Mouse (Mus musculus) adrenal gland, adult 10 weeks (tissue): ENCODE data around the gene Smco1. TPM values are rescaled to one million over a fixed set of nuclear protein-coding genes. Genes with fewer than 3 reads are reported as not detected.

Experiments used
- polyA plus RNA-seq: library from polyadenylated mRNA; stranded (reverse); fragments of 350-450 nt; fragmentation: Illumina TruSeq; extraction: RNeasy Lipid Tissue Mini Kit (QIAGEN cat#74804); gene quantifications from one replicate; pipeline ENCODE4 v1.2.3, GENCODE M21; 2014; ENCODE audit warnings: low read depth, low replicate concordance

Gene Smco1
- polyA plus RNA-seq: not detected

DNA sequence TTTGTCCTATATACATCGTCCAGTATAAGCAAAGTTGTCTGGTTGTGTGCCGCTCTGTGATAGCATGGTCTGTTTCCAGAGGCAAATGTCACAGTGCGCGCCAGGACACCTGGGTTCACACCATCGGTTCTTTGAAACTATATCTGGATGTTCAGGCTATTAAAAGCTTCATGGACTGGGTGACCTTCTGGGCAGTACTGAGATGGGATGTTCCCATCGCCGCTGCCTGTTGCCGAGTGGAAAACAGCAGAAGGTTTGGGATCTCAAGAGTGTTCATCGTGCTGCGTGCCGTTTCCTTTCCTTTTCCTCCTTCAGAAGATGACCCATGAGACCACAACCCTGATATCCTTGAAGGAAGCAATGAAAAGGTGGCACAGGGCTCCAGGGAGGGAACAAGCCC is at the start of gene Smco1:
Gene Smco1 (plus strand): TSS at position 178 of the 400 bp plus-strand sequence.

GRCm38 (mm10) chr16:32246952-32247370 is 24.3 kb upstream of the Smco1 start, which contains the start of the genes Fbxo45 and Wdr53:
Gene Fbxo45 (minus strand): TSS chr16:32247158.
Gene Wdr53 (plus strand): TSS chr16:32247227.

GRCm38 (mm10) chr16:32277308-32278256 is 6.3 kb downstream of the Smco1 start, which contains the start of gene Rnf168:
Gene Rnf168 (plus strand): TSS chr16:32277459.

Other genes starting within 250 kb of the Smco1 start
- gene Pak2, start 192.1 kb upstream of the Smco1 start, polyA plus RNA-seq: 116 TPM
- gene Pigx, start 171.7 kb upstream of the Smco1 start, polyA plus RNA-seq: 64.9 TPM
- gene Cep19, start 171.7 kb upstream of the Smco1 start, polyA plus RNA-seq: 20.6 TPM
- gene Nrros, start 105.9 kb upstream of the Smco1 start, polyA plus RNA-seq: 1.0 TPM
- gene Bex6, start 91.6 kb upstream of the Smco1 start, polyA plus RNA-seq: not detected
- 41.3 TPM for gene Fbxo45, start 24.3 kb upstream of the Smco1 start, polyA plus RNA-seq
- 7.4 TPM for gene Wdr53, start 24.2 kb upstream of the Smco1 start, polyA plus RNA-seq
- gene Rnf168, start 6.0 kb downstream of the Smco1 start, polyA plus RNA-seq: 65.7 TPM
- 79.1 TPM for gene Ubxn7, start 60.8 kb downstream of the Smco1 start, polyA plus RNA-seq
- not detected for gene Tm4sf19, start 129.0 kb downstream of the Smco1 start, polyA plus RNA-seq
- 26.8 TPM for gene Tctex1d2, start 148.2 kb downstream of the Smco1 start, polyA plus RNA-seq
- gene Pcyt1a, start 159.5 kb downstream of the Smco1 start, polyA plus RNA-seq: 61.6 TPM
- gene Slc51a, start 216.4 kb downstream of the Smco1 start, polyA plus RNA-seq: not detected
- not detected for gene Zdhhc19, start 224.8 kb downstream of the Smco1 start, polyA plus RNA-seq